In the genomic region with DNA sequence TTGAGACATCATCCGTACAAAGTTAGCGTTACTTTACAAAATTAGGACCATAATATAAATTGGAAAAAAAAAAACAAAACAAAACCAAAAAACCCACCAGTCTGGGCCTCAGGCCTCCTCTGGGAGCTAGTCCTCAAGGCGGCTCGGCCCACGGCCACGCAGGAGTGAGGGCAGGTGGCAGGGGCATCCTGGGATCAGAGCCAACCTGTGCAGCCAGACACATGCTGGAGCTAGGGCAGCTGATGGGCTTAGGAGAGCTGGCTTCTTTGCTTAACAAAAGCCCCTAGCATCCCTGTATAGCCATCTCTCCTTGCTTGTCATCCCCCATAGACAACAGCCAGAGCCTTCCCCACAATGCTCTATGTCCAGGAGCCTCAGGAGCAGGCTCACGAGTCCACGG, we compare ENCODE assay signal across 31 mouse cellular contexts. TPM values are rescaled to one million over a fixed set of nuclear protein-coding genes. Genes with fewer than 3 reads are reported as not detected.
DNase-seq lines count a peak whose midpoint lies in the region; ATAC-seq and TF ChIP-seq lines count a peak whose summit lies in the region.
"Had no signal": no experiment of that assay in that cellular context is flagged by ENCODE, and none has a peak within 500 bp of the region (broad histone marks: within the 10 kb centered on the region; RNA-seq: fewer than 3 reads in every experiment).

No protein-coding gene starts in this region.

- no peak overlapping the region for H3K9ac ChIP-seq in hindbrain, embryonic 13.5 days
- H3K9ac ChIP-seq in hindbrain, embryonic 14.5 days: no peak overlapping the region; the same call in 1 of the 2 replicates
- H3K9ac ChIP-seq in midbrain, postnatal 0 days (replicated peaks; ENCODE audit: low read length, poor library complexity, severe bottlenecking): no peak overlapping the region
- no peak overlapping the region for H3K9ac ChIP-seq in midbrain, embryonic 14.5 days (replicated peaks; ENCODE audit: low read length)
- H3K9ac ChIP-seq: embryonic facial prominence, embryonic 13.5 days; forebrain, embryonic 12.5 days; forebrain, postnatal 0 days had no signal

- H3K9me3 ChIP-seq in hindbrain, embryonic 13.5 days: no peaks in the 10 kb centered on the region
- no peaks in the 10 kb centered on the region for H3K9me3 ChIP-seq in hindbrain, embryonic 14.5 days (ENCODE audit: control insufficient read depth, low read length)
- no peaks in the 10 kb centered on the region for H3K9me3 ChIP-seq in midbrain, postnatal 0 days (ENCODE audit: low read length)
- no peaks in the 10 kb centered on the region for H3K9me3 ChIP-seq in midbrain, embryonic 14.5 days (ENCODE audit: control insufficient read depth, low read length)
- H3K9me3 ChIP-seq: embryonic facial prominence, embryonic 10.5 days; embryonic facial prominence, embryonic 13.5 days; forebrain, embryonic 12.5 days had no signal

- no peak overlapping the region for H3K4me2 ChIP-seq in hindbrain, embryonic 13.5 days
- no peak overlapping the region for H3K4me2 ChIP-seq in hindbrain, embryonic 14.5 days (replicated peaks)
- H3K4me2 ChIP-seq in midbrain, postnatal 0 days (ENCODE audit: low read depth, low read length, poor library complexity, severe bottlenecking): no peak overlapping the region
- H3K4me2 ChIP-seq in midbrain, embryonic 14.5 days (ENCODE audit: low read length): no peak overlapping the region
- H3K4me2 ChIP-seq: embryonic facial prominence, embryonic 13.5 days; forebrain, embryonic 12.5 days; heart, embryonic 11.5 days had no signal

- H3K36me3 ChIP-seq in hindbrain, embryonic 13.5 days: no peaks in the 10 kb centered on the region
- H3K36me3 ChIP-seq in hindbrain, embryonic 14.5 days (replicated peaks; ENCODE audit: control insufficient read depth, insufficient read depth): no peaks in the 10 kb centered on the region
- H3K36me3 ChIP-seq in midbrain, postnatal 0 days (ENCODE audit: insufficient read depth, low read length): no peaks in the 10 kb centered on the region
- H3K36me3 ChIP-seq in midbrain, embryonic 14.5 days (ENCODE audit: control insufficient read depth, insufficient read depth, low read length): no peaks in the 10 kb centered on the region
- H3K36me3 ChIP-seq: forebrain, embryonic 12.5 days had no signal

- peaks cover 28% of the 10 kb centered on the region for H3K4me1 ChIP-seq in cerebellum, adult 2 months (ENCODE audit: control insufficient read depth, insufficient read depth, low read length)
- H3K4me1 ChIP-seq in hindbrain, embryonic 13.5 days (replicated peaks): peaks cover 22% of the 10 kb centered on the region
- H3K4me1 ChIP-seq in hindbrain, embryonic 14.5 days (replicated peaks; ENCODE audit: control insufficient read depth, insufficient read depth, low read length): no peaks in the 10 kb centered on the region
- H3K4me1 ChIP-seq in midbrain, postnatal 0 days (ENCODE audit: insufficient read depth, low read length): 0 out of 2 replicates have a peak, but pooled peaks cover 2% of the 10 kb centered on the region
- peaks cover 2% of the 10 kb centered on the region for H3K4me1 ChIP-seq in midbrain, embryonic 14.5 days (ENCODE audit: control insufficient read depth, insufficient read depth, low read length)
- H3K4me1 ChIP-seq: embryonic facial prominence, embryonic 13.5 days had no signal

- H3K27ac ChIP-seq in cerebellum, adult 2 months (ENCODE audit: insufficient read depth, low read length): no peak overlapping the region
- 0 out of 2 replicates have a peak overlapping the region, but pooled peaks have one; percentile 3 for H3K27ac ChIP-seq in hindbrain, embryonic 13.5 days
- no peak overlapping the region for H3K27ac ChIP-seq in hindbrain, embryonic 14.5 days
- no peak overlapping the region for H3K27ac ChIP-seq in midbrain, postnatal 0 days (ENCODE audit: low read depth, low read length)
- no peak overlapping the region for H3K27ac ChIP-seq in midbrain, embryonic 14.5 days (replicated peaks; ENCODE audit: low read depth, low read length)
- H3K27ac ChIP-seq: embryonic facial prominence, embryonic 10.5 days; embryonic facial prominence, embryonic 13.5 days; forebrain, embryonic 12.5 days; gastrocnemius, adult 2 months had no signal

- no peaks in the 10 kb centered on the region for H3K27me3 ChIP-seq in cerebellum, adult 2 months (ENCODE audit: control insufficient read depth, insufficient read depth, low read length)
- no peaks in the 10 kb centered on the region for H3K27me3 ChIP-seq in hindbrain, embryonic 13.5 days
- no peaks in the 10 kb centered on the region for H3K27me3 ChIP-seq in hindbrain, embryonic 14.5 days (ENCODE audit: control insufficient read depth, insufficient read depth, low read length)
- H3K27me3 ChIP-seq in midbrain, postnatal 0 days (ENCODE audit: insufficient read depth, low read length): no peaks in the 10 kb centered on the region
- H3K27me3 ChIP-seq in midbrain, embryonic 14.5 days (ENCODE audit: control insufficient read depth, insufficient read depth, low read length): no peaks in the 10 kb centered on the region
- H3K27me3 ChIP-seq: embryonic facial prominence, embryonic 13.5 days; forebrain, embryonic 12.5 days had no signal

- WGBS in cerebellum, adult 2 months: 84% methylated on average over 8 of the region's 8 CpGs
- WGBS in hindbrain, embryonic 13.5 days: 83% methylated on average over 8 of the region's 8 CpGs
- 81% methylated on average over 8 of the region's 8 CpGs for WGBS in hindbrain, embryonic 14.5 days
- WGBS in midbrain, postnatal 0 days: 78% methylated on average over 8 of the region's 8 CpGs
- WGBS in midbrain, embryonic 14.5 days: 88% methylated on average over 8 of the region's 8 CpGs

- no peak for TF ChIP-seq CTCF in cerebellum, adult 2 months (IDR thresholded peaks at IDR 0.05; ENCODE audit: borderline replicate concordance, insufficient read depth, low read depth, low read length)
- no peak for TF ChIP-seq CTCF in midbrain, postnatal 0 days (IDR thresholded peaks at IDR 0.05)

- DNase-seq in cerebellum, postnatal 25 days: peak; percentile 60 to 79
- no peak for DNase-seq in cerebellum, adult 2 months
- DNase-seq in hindbrain, embryonic 14.5 days (ENCODE audit: low spot score): no peak
- peak; percentile 48 for DNase-seq in midbrain, postnatal 0 days (ENCODE audit: low spot score)
- DNase-seq in midbrain, embryonic 14.5 days: no peak
- no peak for DNase-seq in kidney, postnatal 14 days
- DNase-seq: adrenal gland, adult 2 months; adrenal gland, postnatal 14 days; cerebellum, adult 8-10 months; embryo, embryonic 11 days; forebrain, postnatal 0 days; gastrocnemius, adult 2 months; gastrocnemius, postnatal 14 days; kidney, adult 2 months had no signal

- ATAC-seq in hindbrain, embryonic 13.5 days (ENCODE audit: low FRiP score): no peak
- ATAC-seq in hindbrain, embryonic 14.5 days (ENCODE audit: low FRiP score): no peak
- ATAC-seq in midbrain, postnatal 0 days (ENCODE audit: low FRiP score): no peak
- no peak for ATAC-seq in midbrain, embryonic 14.5 days (ENCODE audit: low FRiP score, low TSS enrichment)
- ATAC-seq: CD4-positive, CD25-positive, alpha-beta regulatory T cell, adult 4 months; forebrain, postnatal 0 days; intestine, postnatal 0 days had no signal

- TF ChIP-seq POLR2A in cerebellum, adult 2 months (IDR thresholded peaks at IDR 0.05; ENCODE audit: borderline replicate concordance, insufficient read depth, low read length): no peak

- no peak overlapping the region for H3K4me3 ChIP-seq in cerebellum, adult 2 months (replicated peaks; ENCODE audit: insufficient read depth, low read depth, low read length)
- no peak overlapping the region for H3K4me3 ChIP-seq in hindbrain, embryonic 13.5 days
- H3K4me3 ChIP-seq in hindbrain, embryonic 14.5 days (replicated peaks; ENCODE audit: low read length): no peak overlapping the region
- H3K4me3 ChIP-seq in midbrain, postnatal 0 days (ENCODE audit: low read depth, low read length): no peak overlapping the region
- no peak overlapping the region for H3K4me3 ChIP-seq in midbrain, embryonic 14.5 days (replicated peaks; ENCODE audit: low read depth, low read length)
- H3K4me3 ChIP-seq: embryonic facial prominence, embryonic 10.5 days; embryonic facial prominence, embryonic 13.5 days; erythroblast, embryonic 14.5 days; forebrain, embryonic 12.5 days; gastrocnemius, adult 2 months had no signal

RNA-seq across cellular contexts. Expression of a gene that starts 12.0 kb away (rescaled TPM):
- 1.2 and 1.3 TPM in 2 replicates for polyA plus RNA-seq in cerebellum, adult 2 months (2012; rRNA removed)
- 0.36 and 1.0 TPM in 2 replicates for polyA plus RNA-seq in hindbrain, embryonic 13.5 days (2015; fragmentation: Nextera tagmentation; extraction: Ambion mirVana)
- 0.15 TPM in 1 of 2 replicates, not detected in the other for polyA plus RNA-seq in hindbrain, embryonic 14.5 days (2014; fragmentation: Nextera tagmentation; extraction: Ambion mirVana)
- total RNA-seq in midbrain, postnatal 0 days (2014; rRNA removed): 0.52 and 0.82 TPM in 2 replicates
- 0.90 and 0.94 TPM in 2 replicates for polyA plus RNA-seq in midbrain, postnatal 0 days (2015; fragmentation: Nextera tagmentation; extraction: Ambion mirVana)
- polyA plus RNA-seq in midbrain, embryonic 14.5 days (2014; fragmentation: Nextera tagmentation; extraction: Ambion mirVana): 0.49 and 0.70 TPM in 2 replicates
- total RNA-seq: adrenal gland, adult 2 months; adrenal gland, postnatal 14 days; adrenal gland, postnatal 4 days; gastrocnemius, adult 2 months; gastrocnemius, postnatal 14 days; gastrocnemius, postnatal 4 days; heart, adult 8-10 months; heart, postnatal 25 days; hematopoietic stem cell, adult 5-6 weeks; MEL had no signal
- polyA plus RNA-seq: adrenal gland, adult 2 months; C2C12; CD4-positive, CD25-positive, alpha-beta regulatory T cell, adult 4 months; embryonic facial prominence, embryonic 10.5 days; embryonic facial prominence, embryonic 13.5 days; erythroblast, embryonic 14.5 days; heart, embryonic 11.5 days; heart, postnatal 0 days; intestine, embryonic 14.5 days; intestine, postnatal 0 days; kidney, adult 2 months had no signal

RNA-seq across cellular contexts. Expression of a gene that starts 16.9 kb away (rescaled TPM):
- 81.9 and 88.2 TPM in 2 replicates for polyA plus RNA-seq in cerebellum, adult 2 months (2012; rRNA removed)
- 14.1 and 14.8 TPM in 2 replicates for polyA plus RNA-seq in hindbrain, embryonic 13.5 days (2015; fragmentation: Nextera tagmentation; extraction: Ambion mirVana)
- 27.5 and 28.5 TPM in 2 replicates for polyA plus RNA-seq in hindbrain, embryonic 14.5 days (2014; fragmentation: Nextera tagmentation; extraction: Ambion mirVana)
- 109 and 112 TPM in 2 replicates for total RNA-seq in midbrain, postnatal 0 days (2014; rRNA removed)
- polyA plus RNA-seq in midbrain, postnatal 0 days (2015; fragmentation: Nextera tagmentation; extraction: Ambion mirVana): 35.2 and 35.7 TPM in 2 replicates
- polyA plus RNA-seq in midbrain, embryonic 14.5 days (2014; fragmentation: Nextera tagmentation; extraction: Ambion mirVana): 26.1 and 26.9 TPM in 2 replicates

RNA-seq across cellular contexts. Expression of a gene that starts 28.6 kb away (rescaled TPM):
- polyA plus RNA-seq in cerebellum, adult 2 months (2012; rRNA removed): 1.9 and 2.2 TPM in 2 replicates
- 1.8 and 2.1 TPM in 2 replicates for polyA plus RNA-seq in hindbrain, embryonic 13.5 days (2015; fragmentation: Nextera tagmentation; extraction: Ambion mirVana)
- 1.1 and 1.2 TPM in 2 replicates for polyA plus RNA-seq in hindbrain, embryonic 14.5 days (2014; fragmentation: Nextera tagmentation; extraction: Ambion mirVana)
- 3.4 and 4.5 TPM in 2 replicates for total RNA-seq in midbrain, postnatal 0 days (2014; rRNA removed)
- 1.0 TPM in 2 replicates for polyA plus RNA-seq in midbrain, postnatal 0 days (2015; fragmentation: Nextera tagmentation; extraction: Ambion mirVana)
- polyA plus RNA-seq in midbrain, embryonic 14.5 days (2014; fragmentation: Nextera tagmentation; extraction: Ambion mirVana): 0.61 and 0.63 TPM in 2 replicates

RNA-seq across cellular contexts. Expression of a gene that starts 55.1 kb away (rescaled TPM):
- polyA plus RNA-seq in cerebellum, adult 2 months (2012; rRNA removed): 13.7 and 14.2 TPM in 2 replicates
- polyA plus RNA-seq in hindbrain, embryonic 13.5 days (2015; fragmentation: Nextera tagmentation; extraction: Ambion mirVana): 1.2 and 1.4 TPM in 2 replicates
- polyA plus RNA-seq in hindbrain, embryonic 14.5 days (2014; fragmentation: Nextera tagmentation; extraction: Ambion mirVana): 2.8 and 3.5 TPM in 2 replicates
- total RNA-seq in midbrain, postnatal 0 days (2014; rRNA removed): 3.7 TPM in 1 of 2 replicates, not detected in the other
- 4.8 and 6.0 TPM in 2 replicates for polyA plus RNA-seq in midbrain, postnatal 0 days (2015; fragmentation: Nextera tagmentation; extraction: Ambion mirVana)
- 1.6 and 3.3 TPM in 2 replicates for polyA plus RNA-seq in midbrain, embryonic 14.5 days (2014; fragmentation: Nextera tagmentation; extraction: Ambion mirVana)
- polyA plus RNA-seq: CD4-positive, CD25-positive, alpha-beta regulatory T cell, adult 4 months; erythroblast, embryonic 14.5 days had no signal

RNA-seq across cellular contexts. Expression of a gene that starts 55.9 kb away (rescaled TPM):
- polyA plus RNA-seq in cerebellum, adult 2 months (2012; rRNA removed): 105 and 113 TPM in 2 replicates
- polyA plus RNA-seq in hindbrain, embryonic 13.5 days (2015; fragmentation: Nextera tagmentation; extraction: Ambion mirVana): 16.4 and 18.1 TPM in 2 replicates
- 26.5 and 29.7 TPM in 2 replicates for polyA plus RNA-seq in hindbrain, embryonic 14.5 days (2014; fragmentation: Nextera tagmentation; extraction: Ambion mirVana)
- 38.7 and 44.2 TPM in 2 replicates for total RNA-seq in midbrain, postnatal 0 days (2014; rRNA removed)
- polyA plus RNA-seq in midbrain, postnatal 0 days (2015; fragmentation: Nextera tagmentation; extraction: Ambion mirVana): 40.5 and 43.5 TPM in 2 replicates
- 19.1 and 24.0 TPM in 2 replicates for polyA plus RNA-seq in midbrain, embryonic 14.5 days (2014; fragmentation: Nextera tagmentation; extraction: Ambion mirVana)
- total RNA-seq: hematopoietic stem cell, adult 5-6 weeks had no signal
- polyA plus RNA-seq: CD4-positive, CD25-positive, alpha-beta regulatory T cell, adult 4 months had no signal

Comparison
In these comparisons a context has a peak if more than half of its experiments do, and no peak if none do; other contexts are left out.
1. DNase-seq: peak in cerebellum, postnatal 25 days (2 of 2) and midbrain, postnatal 0 days (single experiment); none in cerebellum, adult 2 months (0 of 2), hindbrain, embryonic 14.5 days (single experiment), midbrain, embryonic 14.5 days (single experiment) and kidney, postnatal 14 days (single experiment).